Mouse (Mus musculus) neural tube, embryonic 11.5 days (tissue): Measurements from ENCODE around the gene Zfp710. TPM values are rescaled to one million over a fixed set of nuclear protein-coding genes. Genes with fewer than 3 reads are reported as not detected.
A peak's percentile ranks its signal among the peaks of the same experiment; 100 is the strongest.

Experiments
- ATAC-seq: fragments of 200-750 bp; cut with Nextera tagmentation; 2 replicates; pipeline ENCODE4 v1.8.0; 2017; ENCODE audit warnings: moderate number of reproducible peaks, mild to moderate bottlenecking, moderate TSS enrichment, moderate library complexity; ENCODE audit not compliant: insufficient read depth, low FRiP score, low TSS enrichment
- DNase-seq: peaks from one replicate; pipeline ENCODE4 v3.0.0-alpha.2; 2015; ENCODE audit warnings: low spot score
- H3K27ac ChIP-seq: fragments of 300-500 bp; sonication (generic); 2 replicates; pipeline ENCODE4 v1.5.1; 2014; ENCODE audit warnings: low read depth, mild to moderate bottlenecking, low read length
- H3K27me3 ChIP-seq: fragments of 300-500 bp; sonication (generic); 2 replicates; pipeline ENCODE4 v1.6.1; 2014; ENCODE audit warnings: mild to moderate bottlenecking, low read length, mixed read lengths; ENCODE audit not compliant: control insufficient read depth, insufficient read depth
- H3K36me3 ChIP-seq: fragments of 300-500 bp; sonication (generic); 2 replicates; pipeline ENCODE4 v1.6.1; 2014; ENCODE audit warnings: mild to moderate bottlenecking, low read length, moderate library complexity, mixed read lengths; ENCODE audit not compliant: control insufficient read depth, insufficient read depth
- H3K4me1 ChIP-seq: fragments of 300-500 bp; sonication (generic); 2 replicates; pipeline ENCODE4 v1.6.1; 2014; ENCODE audit warnings: low read length, mixed read lengths; ENCODE audit not compliant: control insufficient read depth, insufficient read depth
- H3K4me2 ChIP-seq: fragments of 300-500 bp; sonication (generic); 2 replicates; pipeline ENCODE4 v1.6.1; 2014; ENCODE audit warnings: low read depth, mild to moderate bottlenecking, moderate library complexity
- H3K4me3 ChIP-seq: fragments of 300-500 bp; sonication (generic); 2 replicates; pipeline ENCODE4 v1.5.1; 2014; ENCODE audit warnings: low read depth, low read length
- H3K9ac ChIP-seq: fragments of 300-500 bp; sonication (generic); 2 replicates; pipeline ENCODE4 v1.6.1; 2014; ENCODE audit warnings: mild to moderate bottlenecking, low read length
- H3K9me3 ChIP-seq: fragments of 300-500 bp; sonication (generic); 2 replicates; pipeline ENCODE4 v1.6.1; 2016; ENCODE audit warnings: low read length; ENCODE audit not compliant: control insufficient read depth
- WGBS: fragments of 180-500 bp; shearing (Covaris S2); extraction: QIAGEN DNeasy Blood & Tissue Kit; methylation state at CpG from one replicate; pipeline ENCODE4 v1.1.7; 2014; 5-methylcytosine and 5-hydroxymethylcytosine counted together
- polyA plus RNA-seq: library from polyadenylated mRNA; unstranded; fragments of >200 nt; fragmentation: Nextera tagmentation; extraction: Ambion mirVana; gene quantifications from 2 replicates; pipeline ENCODE4 v1.2.1, GENCODE M21; 2014

Gene Zfp710
- polyA plus RNA-seq, 1 experiment from 2014 or later: 21.9 TPM

DNA sequence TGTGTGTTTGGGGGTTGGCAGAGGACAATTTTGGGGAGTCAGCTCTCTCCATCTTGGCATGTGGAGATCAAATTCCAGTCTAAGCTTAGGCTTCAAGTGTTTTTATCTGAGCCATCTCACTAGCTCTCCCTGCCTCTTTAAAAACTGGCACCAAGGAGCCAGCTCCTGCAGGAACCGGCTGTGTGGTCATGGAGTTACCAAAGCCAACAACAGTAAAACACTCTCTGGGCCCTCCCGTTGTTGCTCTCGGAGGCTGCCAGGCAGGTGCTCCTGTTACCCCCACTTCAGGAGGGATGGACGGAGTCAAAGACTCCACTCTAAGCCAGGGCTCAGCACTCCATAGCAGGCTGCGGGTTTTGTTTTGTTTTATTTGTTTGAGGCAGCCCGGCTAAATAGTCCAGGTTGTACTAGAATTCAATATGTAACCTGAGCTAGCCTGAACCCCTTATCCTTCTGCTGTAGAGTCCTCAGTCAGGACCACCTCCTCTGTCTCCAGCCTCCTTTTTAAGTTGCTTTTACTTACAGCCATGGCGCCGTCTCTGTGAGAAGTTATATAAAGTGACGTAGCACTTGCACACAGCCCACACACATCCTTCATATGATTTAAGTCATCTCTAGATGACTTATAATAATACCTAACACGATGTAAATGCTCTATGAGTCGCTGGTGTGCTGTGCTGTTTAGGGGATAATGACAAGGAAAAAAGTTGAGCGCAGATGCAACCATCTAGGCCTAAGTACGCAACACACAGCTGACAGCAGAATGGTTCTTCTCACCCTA, 42.3 kb downstream of the Zfp710 start:
- Histone ChIP-seq H3K27ac (0 out of 2 replicates have a peak overlapping the region, but pooled peaks have one; percentile 20), H3K4me1 (peaks cover 36% of the 10 kb centered on the region), H3K4me2 (no peak overlapping the region), H3K27me3 (no peaks in the 10 kb centered on the region), H3K36me3 (no peaks in the 10 kb centered on the region), H3K4me3 (no peak overlapping the region), H3K9me3 (no peaks in the 10 kb centered on the region), H3K9ac (no peak overlapping the region)
- ATAC-seq: no peak
- 78% methylated on average over 13 of the region's 13 CpGs for WGBS
- no peak for DNase-seq

DNA sequence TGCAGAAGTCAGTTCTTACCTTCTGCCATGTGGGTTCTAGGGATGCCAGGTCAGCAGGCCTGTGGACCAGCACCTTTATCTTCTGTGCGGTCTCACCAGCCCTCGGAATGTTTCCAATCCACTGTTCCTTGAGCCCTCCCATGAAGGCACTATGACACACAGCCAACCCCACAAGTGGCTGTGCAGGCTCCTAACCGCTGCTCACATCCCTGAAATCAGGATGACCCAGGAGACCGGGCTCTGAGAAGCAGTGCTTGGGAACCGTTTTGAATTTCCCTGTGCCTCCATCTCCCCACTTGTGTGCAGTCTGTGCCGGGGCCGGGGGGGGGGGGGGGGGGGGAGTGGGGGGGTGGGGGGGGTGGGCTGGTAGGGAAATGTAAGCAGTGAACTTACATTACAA, 43.7 kb downstream of the Zfp710 start:
- Histone ChIP-seq H3K27ac (no peak overlapping the region), H3K4me1 (peaks cover 33% of the 10 kb centered on the region)
- 63% methylated on average over 5 of the region's 7 CpGs for WGBS

DNA sequence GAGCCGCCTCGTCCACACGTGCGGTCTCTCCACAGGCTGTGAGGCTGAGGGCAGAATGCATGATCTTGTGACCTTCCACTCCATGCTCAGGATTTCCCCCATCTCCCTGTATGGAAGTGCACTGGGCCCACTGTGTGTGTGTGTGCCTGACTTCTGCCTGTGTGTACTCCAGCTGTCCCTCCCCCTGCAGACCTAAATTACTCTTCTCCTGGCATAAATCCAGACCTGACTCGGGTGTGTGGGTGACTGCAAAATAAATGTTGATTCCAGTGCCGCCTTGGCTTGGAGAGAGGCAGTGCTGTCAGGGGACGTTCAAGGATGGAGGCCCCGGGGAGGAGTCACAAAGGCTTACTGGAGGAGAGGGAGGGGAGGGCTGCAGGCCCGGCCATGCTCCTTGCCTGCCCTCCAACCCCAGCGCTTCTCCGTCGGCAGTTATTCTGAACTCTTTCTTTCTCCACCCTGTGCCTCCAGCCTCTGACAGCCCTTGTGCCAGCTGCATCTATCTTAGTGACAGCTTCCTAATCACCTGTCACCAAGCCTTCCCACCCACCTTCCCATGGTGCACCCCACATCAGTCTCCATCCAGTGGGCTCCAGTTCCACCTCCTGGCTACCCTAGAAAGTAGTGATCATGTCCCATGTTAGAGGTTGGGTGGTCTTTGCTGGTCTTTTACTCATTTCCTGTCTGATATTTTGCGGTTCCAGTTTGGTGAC, 45.2 kb downstream of the Zfp710 start:
- H3K4me3 ChIP-seq: no peak overlapping the region
- H3K4me1 ChIP-seq: peaks cover 24% of the 10 kb centered on the region
- H3K27ac ChIP-seq: peak overlapping the region; percentile 67
- H3K27me3 ChIP-seq: no peaks in the 10 kb centered on the region
- H3K9me3 ChIP-seq: no peaks in the 10 kb centered on the region
- 0 out of 2 replicates have a peak overlapping the region, but pooled peaks have one; percentile 18 for H3K9ac ChIP-seq
- H3K4me2 ChIP-seq: peak overlapping the region; percentile 15; the same call in 1 of the 2 replicates
- H3K36me3 ChIP-seq: no peaks in the 10 kb centered on the region
- 22% methylated on average over 13 of the region's 13 CpGs for WGBS
- ATAC-seq: peak; percentile 37; the same call in 1 of the 2 replicates
- peak; percentile 50 for DNase-seq

More for the DNA sequence above, 43.7 kb downstream of the Zfp710 start:
- no peak overlapping the region for H3K9ac ChIP-seq
- DNase-seq (no peak), ATAC-seq (no peak)
- no peaks in the 10 kb centered on the region for H3K9me3 ChIP-seq
- no peak overlapping the region for H3K4me3 ChIP-seq
- H3K27me3 ChIP-seq: no peaks in the 10 kb centered on the region
- H3K4me2 ChIP-seq: no peak overlapping the region
- H3K36me3 ChIP-seq: no peaks in the 10 kb centered on the region

DNA sequence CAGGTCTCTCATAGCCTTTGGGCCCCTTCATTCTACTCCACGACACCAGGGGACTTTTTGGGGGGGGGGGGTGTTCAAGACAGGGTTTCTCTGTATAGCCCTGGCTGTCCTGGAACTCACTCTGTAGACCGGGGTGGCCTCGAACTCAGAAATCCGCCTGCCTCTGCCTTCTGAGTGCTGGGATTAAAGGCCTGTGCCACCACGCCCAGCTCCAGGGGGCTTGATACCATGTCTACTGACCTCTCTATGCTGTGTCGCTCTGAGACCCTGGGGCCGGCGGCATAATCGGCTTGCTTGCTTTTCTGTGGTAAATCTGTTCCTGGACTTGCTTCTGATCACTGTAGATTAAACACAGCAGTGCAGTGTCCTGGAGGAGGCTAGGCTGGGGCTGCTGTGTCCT, 46.6 kb downstream of the Zfp710 start:
- H3K9ac ChIP-seq: no peak overlapping the region
- H3K4me3 ChIP-seq: no peak overlapping the region
- no peak overlapping the region for H3K27ac ChIP-seq
- no peak for DNase-seq
- 83% methylated on average over 9 of the region's 9 CpGs for WGBS
- H3K9me3 ChIP-seq: no peaks in the 10 kb centered on the region
- H3K4me2 ChIP-seq: no peak overlapping the region
- H3K27me3 ChIP-seq: no peaks in the 10 kb centered on the region
- H3K36me3 ChIP-seq: no peaks in the 10 kb centered on the region
- no peak for ATAC-seq
- peaks cover 38% of the 10 kb centered on the region for H3K4me1 ChIP-seq

DNA sequence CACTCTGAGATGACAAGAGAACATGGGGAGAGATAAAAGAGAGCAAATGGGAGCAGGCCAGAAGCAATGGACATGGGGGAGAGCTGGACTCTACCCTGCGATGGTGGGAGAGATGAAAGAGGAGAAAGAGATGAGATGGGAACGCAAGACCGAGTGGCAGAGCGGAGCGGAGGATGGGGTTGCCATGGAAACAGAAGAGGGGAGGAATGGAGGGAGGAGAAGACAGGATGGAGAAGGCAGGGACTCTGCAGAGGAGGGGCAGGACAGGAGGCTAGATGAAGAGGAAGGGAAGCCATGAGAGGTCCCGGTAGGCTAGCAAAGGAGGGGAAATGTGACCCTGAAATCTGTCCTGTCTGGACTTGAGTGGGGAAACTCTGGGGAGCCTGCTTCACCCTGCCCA, 47.7 kb downstream of the Zfp710 start:
- no peaks in the 10 kb centered on the region for H3K36me3 ChIP-seq
- no peak for DNase-seq
- H3K9ac ChIP-seq: no peak overlapping the region
- no peak overlapping the region for H3K4me3 ChIP-seq
- peaks cover 49% of the 10 kb centered on the region for H3K4me1 ChIP-seq
- ATAC-seq: no peak
- H3K27me3 ChIP-seq: no peaks in the 10 kb centered on the region
- H3K27ac ChIP-seq: no peak overlapping the region
- H3K9me3 ChIP-seq: no peaks in the 10 kb centered on the region
- WGBS: 60% methylated on average over 6 of the region's 6 CpGs
- H3K4me2 ChIP-seq: no peak overlapping the region

DNA sequence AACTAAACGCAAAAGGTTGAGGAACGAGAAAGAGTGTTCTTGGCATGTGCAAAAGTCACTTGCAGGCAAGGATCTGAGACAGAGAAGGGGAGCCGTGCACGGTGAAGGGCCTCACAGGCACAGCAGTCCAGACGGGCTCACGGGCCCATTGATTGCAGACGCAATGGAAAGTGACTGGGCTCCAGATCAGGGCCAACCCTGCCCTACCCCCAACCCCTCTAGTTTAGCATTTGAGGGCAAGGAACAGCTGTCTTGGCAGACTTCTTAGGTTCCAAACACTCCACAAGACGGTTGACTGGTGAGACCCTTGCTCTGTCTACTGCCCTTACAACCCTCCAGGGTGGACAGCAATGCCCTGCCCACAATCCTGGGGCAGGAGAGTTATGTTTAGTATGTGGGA, 48.9 kb downstream of the Zfp710 start:
- Histone ChIP-seq H3K9ac (no peak overlapping the region), H3K27ac (no peak overlapping the region), H3K9me3 (no peaks in the 10 kb centered on the region), H3K4me1 (peaks cover 51% of the 10 kb centered on the region), H3K4me2 (no peak overlapping the region), H3K4me3 (no peak overlapping the region), H3K36me3 (no peaks in the 10 kb centered on the region), H3K27me3 (no peaks in the 10 kb centered on the region)
- whole genome bisulfite sequencing: 85% methylated on average over 8 of the region's 8 CpGs
- no peak for ATAC-seq
- no peak for DNase-seq

DNA sequence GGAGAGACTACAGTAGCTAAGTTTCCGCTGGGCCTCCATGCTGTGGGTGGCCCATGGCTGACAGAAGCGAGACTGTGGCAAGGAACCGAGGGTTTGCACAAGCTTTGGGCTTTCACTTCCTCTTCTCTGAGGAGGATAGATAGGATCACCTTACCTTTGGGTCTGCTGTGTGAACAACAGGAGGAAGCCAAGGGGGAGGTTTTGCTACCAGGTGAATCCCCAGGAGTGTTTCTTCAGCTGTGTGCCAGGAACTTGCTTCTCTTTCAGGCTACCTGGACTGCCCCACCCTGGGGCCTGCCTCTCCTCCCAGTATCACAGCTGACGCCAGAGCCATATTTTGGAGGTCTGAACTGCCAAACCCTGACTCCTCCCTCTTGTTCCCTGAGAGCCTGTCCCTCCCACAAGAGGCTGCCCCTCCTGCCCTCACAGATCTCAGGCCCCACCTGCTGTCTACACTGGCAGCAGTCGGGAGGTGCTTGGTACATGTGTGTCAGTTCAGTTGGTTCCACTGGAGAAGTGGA, 50.4 kb downstream of the Zfp710 start:
- DNase-seq: no peak

DNA sequence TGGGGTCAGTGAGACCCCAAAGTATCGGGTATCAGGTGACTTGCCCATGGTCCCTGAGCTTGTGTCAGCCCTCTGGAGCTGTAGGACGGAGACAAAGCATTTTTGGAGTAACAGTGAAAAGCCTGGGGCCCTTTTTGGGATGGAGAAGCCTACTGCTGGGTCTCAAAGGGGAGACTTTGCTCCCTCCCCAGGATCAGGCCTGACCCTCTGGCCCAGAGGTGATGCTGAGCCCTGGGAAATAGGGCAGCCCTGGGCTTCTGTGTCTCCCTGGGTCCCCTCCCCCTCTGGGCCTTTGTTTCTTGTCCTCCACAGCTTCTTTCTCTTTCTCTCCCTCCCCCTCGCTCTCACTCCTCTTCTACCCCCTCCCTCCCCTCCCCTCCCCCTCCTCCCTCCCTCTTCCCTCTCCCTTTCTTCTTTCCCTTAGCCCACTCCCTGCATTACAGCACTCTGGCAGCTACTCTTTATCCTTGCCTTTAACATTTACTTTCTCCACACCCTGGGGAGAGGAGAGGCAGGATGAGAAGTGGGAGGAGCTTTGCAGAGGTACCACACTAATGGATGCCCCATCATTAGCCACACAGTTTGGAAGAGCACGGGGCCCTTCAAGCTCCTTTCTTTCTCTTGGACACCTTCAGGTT, 51.5 kb downstream of the Zfp710 start:
- WGBS: 11% methylated on average over 4 of the region's 4 CpGs
- Histone ChIP-seq H3K27me3 (no peaks in the 10 kb centered on the region), H3K4me2 (no peak overlapping the region), H3K4me3 (no peak overlapping the region), H3K36me3 (peaks cover under 1% of the 10 kb centered on the region; the same call in 1 of the 2 replicates), H3K9me3 (no peaks in the 10 kb centered on the region), H3K4me1 (peaks cover 38% of the 10 kb centered on the region), H3K9ac (peak overlapping the region; percentile 44), H3K27ac (peak overlapping the region; percentile 82)
- DNase-seq (peak; percentile 40), ATAC-seq (peak; percentile 45; the same call in 1 of the 2 replicates)

More for the DNA sequence above, 50.4 kb downstream of the Zfp710 start:
- H3K9me3 ChIP-seq: no peaks in the 10 kb centered on the region
- H3K4me1 ChIP-seq: peaks cover 41% of the 10 kb centered on the region
- H3K27ac ChIP-seq: peak overlapping the region; percentile 65
- ATAC-seq: no peak
- H3K9ac ChIP-seq: no peak overlapping the region
- H3K27me3 ChIP-seq: no peaks in the 10 kb centered on the region
- no peaks in the 10 kb centered on the region for H3K36me3 ChIP-seq
- H3K4me3 ChIP-seq: no peak overlapping the region
- 49% methylated on average over 5 of the region's 5 CpGs for WGBS
- no peak overlapping the region for H3K4me2 ChIP-seq
